Mouse (Mus musculus) lung, embryonic 15.5 days (tissue): Measurements from ENCODE around the gene AI593442. TPM values are rescaled to one million over a fixed set of nuclear protein-coding genes. Genes with fewer than 3 reads are reported as not detected.
A peak's percentile ranks its signal among the peaks of the same experiment; 100 is the strongest.

ENCODE experiments used
- ATAC-seq: fragments of 200-750 bp; cut with Nextera tagmentation; 2 replicates; pipeline ENCODE4 v1.8.0; 2017; ENCODE audit warnings: moderate number of reproducible peaks, borderline replicate concordance; ENCODE audit not compliant: low FRiP score, low TSS enrichment; ENCODE audit errors: extremely low read depth
- H3K27ac ChIP-seq: fragments of 300-500 bp; sonication (generic); 2 replicates; pipeline ENCODE4 v1.5.1; 2015; ENCODE audit warnings: moderate library complexity, mild to moderate bottlenecking, inconsistent platforms
- H3K27me3 ChIP-seq: fragments of 300-500 bp; sonication (generic); 2 replicates; pipeline ENCODE4 v1.6.1; 2015; ENCODE audit warnings: inconsistent platforms
- H3K36me3 ChIP-seq: fragments of 300-500 bp; sonication (generic); 2 replicates; pipeline ENCODE4 v1.6.1; 2015; ENCODE audit warnings: inconsistent platforms
- H3K4me1 ChIP-seq: fragments of 300-500 bp; sonication (generic); 2 replicates; pipeline ENCODE4 v1.6.1; 2015; ENCODE audit warnings: inconsistent platforms
- H3K4me2 ChIP-seq: fragments of 300-500 bp; sonication (generic); 2 replicates; pipeline ENCODE4 v1.6.1; 2015; ENCODE audit warnings: inconsistent platforms, mild to moderate bottlenecking, moderate library complexity
- H3K4me3 ChIP-seq: fragments of 300-500 bp; sonication (generic); 2 replicates; pipeline ENCODE4 v1.5.1; 2015; ENCODE audit warnings: mild to moderate bottlenecking, inconsistent platforms
- H3K9ac ChIP-seq: fragments of 300-500 bp; sonication (generic); 2 replicates; pipeline ENCODE4 v1.6.1; 2015; ENCODE audit warnings: inconsistent platforms
- H3K9me3 ChIP-seq: fragments of 300-500 bp; sonication (generic); 2 replicates; pipeline ENCODE4 v1.6.1; 2016; ENCODE audit warnings: inconsistent platforms
- WGBS: fragments of 180-500 bp; shearing (Covaris S2); methylation state at CpG from one replicate; pipeline ENCODE4 v1.1.7; 2015; 5-methylcytosine and 5-hydroxymethylcytosine counted together
- polyA plus RNA-seq: library from polyadenylated mRNA; unstranded; fragments of >200 nt; fragmentation: Nextera tagmentation; extraction: Ambion mirVana; gene quantifications from 2 replicates; pipeline ENCODE4 v1.2.1, GENCODE M21; 2015

The AI593442 gene
- polyA plus RNA-seq: 0.21 and 0.39 TPM in 2 replicates

GRCm38 (mm10) chr9:52679362-52679947 lies at the start of gene AI593442:
Gene AI593442 (minus strand): TSS chr9:52679780.
- H3K4me1 ChIP-seq: peaks cover 13% of the 10 kb centered on the region
- H3K36me3 ChIP-seq: no peaks in the 10 kb centered on the region
- H3K4me2 ChIP-seq: peak within 1 kb of the TSS; percentile 65
- H3K9ac ChIP-seq: no peak within 1 kb of the TSS; the same call in 1 of the 2 replicates
- H3K4me3 ChIP-seq: peak within 1 kb of the TSS; percentile 36
- WGBS: under 1% methylated on average over 26 of the region's 27 CpGs
- no peaks in the 10 kb centered on the region for H3K9me3 ChIP-seq
- peak; percentile 31; the same call in 1 of the 2 replicates for ATAC-seq
- H3K27me3 ChIP-seq: peaks cover 67% of the 10 kb centered on the region
- no peak within 1 kb of the TSS for H3K27ac ChIP-seq

- no peaks in the 10 kb centered on the region for H3K9me3 ChIP-seq
- H3K27ac ChIP-seq: no peak overlapping the region
- no peaks in the 10 kb centered on the region for H3K27me3 ChIP-seq
- H3K4me3 ChIP-seq: no peak overlapping the region
- ATAC-seq: no peak
- H3K4me2 ChIP-seq: no peak overlapping the region
- 49% methylated on average over 5 of the region's 5 CpGs for WGBS
- H3K9ac ChIP-seq: no peak overlapping the region
- H3K36me3 ChIP-seq: no peaks in the 10 kb centered on the region
- no peaks in the 10 kb centered on the region for H3K4me1 ChIP-seq
These were observed 49.2 kb upstream of the AI593442 start for GRCm38 (mm10) chr9:52728806-52729205.

GRCm38 (mm10) chr9:52722626-52723025 lies 43.0 kb upstream of the AI593442 start:
- no peak overlapping the region for H3K9ac ChIP-seq
- H3K36me3 ChIP-seq: no peaks in the 10 kb centered on the region
- no peaks in the 10 kb centered on the region for H3K9me3 ChIP-seq
- no peak overlapping the region for H3K4me2 ChIP-seq
- no peak overlapping the region for H3K4me3 ChIP-seq
- ATAC-seq: no peak
- H3K27me3 ChIP-seq: no peaks in the 10 kb centered on the region
- H3K4me1 ChIP-seq: no peaks in the 10 kb centered on the region
- 71% methylated on average over 1 of the region's 1 CpGs for WGBS
- no peak overlapping the region for H3K27ac ChIP-seq

GRCm38 (mm10) chr9:52719562-52719961 lies 40.0 kb upstream of the AI593442 start:
- no peaks in the 10 kb centered on the region for H3K36me3 ChIP-seq
- H3K4me3 ChIP-seq: no peak overlapping the region
- no peak overlapping the region for H3K4me2 ChIP-seq
- ATAC-seq: no peak
- no peaks in the 10 kb centered on the region for H3K4me1 ChIP-seq
- H3K27me3 ChIP-seq: no peaks in the 10 kb centered on the region
- H3K27ac ChIP-seq: no peak overlapping the region
- H3K9ac ChIP-seq: no peak overlapping the region
- 38% methylated on average over 2 of the region's 2 CpGs for WGBS
- no peaks in the 10 kb centered on the region for H3K9me3 ChIP-seq

- Histone ChIP-seq H3K4me3 (no peak overlapping the region), H3K27me3 (peaks cover 66% of the 10 kb centered on the region), H3K4me2 (no peak overlapping the region), H3K36me3 (no peaks in the 10 kb centered on the region), H3K27ac (no peak overlapping the region), H3K4me1 (peaks cover 13% of the 10 kb centered on the region), H3K9me3 (no peaks in the 10 kb centered on the region), H3K9ac (no peak overlapping the region)
- no peak for ATAC-seq
- 66% methylated on average over 5 of the region's 5 CpGs for WGBS
These were observed 456 bp upstream of the AI593442 start for GRCm38 (mm10) chr9:52680036-52680435.

GRCm38 (mm10) chr9:52678839-52679215 lies 753 bp downstream of the AI593442 start:
- Histone ChIP-seq H3K4me1 (peaks cover 13% of the 10 kb centered on the region), H3K27me3 (peaks cover 67% of the 10 kb centered on the region), H3K9ac (no peak overlapping the region), H3K36me3 (no peaks in the 10 kb centered on the region), H3K27ac (no peak overlapping the region), H3K4me2 (peak overlapping the region; percentile 65), H3K4me3 (peak overlapping the region; percentile 36), H3K9me3 (no peaks in the 10 kb centered on the region)
- no peak for ATAC-seq
- WGBS: 2% methylated on average over 10 of the region's 10 CpGs

- no peak for ATAC-seq
- H3K9ac ChIP-seq: no peak overlapping the region
- no peak overlapping the region for H3K27ac ChIP-seq
- no peaks in the 10 kb centered on the region for H3K9me3 ChIP-seq
- H3K27me3 ChIP-seq: peaks cover 67% of the 10 kb centered on the region
- H3K4me3 ChIP-seq: peak overlapping the region; percentile 36
- H3K36me3 ChIP-seq: no peaks in the 10 kb centered on the region
- peaks cover 13% of the 10 kb centered on the region for H3K4me1 ChIP-seq
- 2% methylated on average over 28 of the region's 28 CpGs for WGBS
- H3K4me2 ChIP-seq: peak overlapping the region; percentile 65
These were observed 1.3 kb downstream of the AI593442 start for GRCm38 (mm10) chr9:52678179-52678838.

- H3K36me3 ChIP-seq: no peaks in the 10 kb centered on the region
- no peak overlapping the region for H3K9ac ChIP-seq
- no peaks in the 10 kb centered on the region for H3K9me3 ChIP-seq
- ATAC-seq: no peak
- WGBS: 17% methylated on average over 4 of the region's 4 CpGs
- peaks cover 13% of the 10 kb centered on the region for H3K4me1 ChIP-seq
- no peak overlapping the region for H3K27ac ChIP-seq
- no peak overlapping the region for H3K4me2 ChIP-seq
- H3K4me3 ChIP-seq: no peak overlapping the region
- H3K27me3 ChIP-seq: peaks cover 61% of the 10 kb centered on the region
These were observed 3.0 kb downstream of the AI593442 start for GRCm38 (mm10) chr9:52676587-52676986.

- H3K9me3 ChIP-seq: no peaks in the 10 kb centered on the region
- 56% methylated on average over 3 of the region's 3 CpGs for WGBS
- H3K4me3 ChIP-seq: no peak overlapping the region
- no peaks in the 10 kb centered on the region for H3K36me3 ChIP-seq
- no peak overlapping the region for H3K4me2 ChIP-seq
- peaks cover 13% of the 10 kb centered on the region for H3K4me1 ChIP-seq
- H3K27ac ChIP-seq: no peak overlapping the region
- H3K9ac ChIP-seq: no peak overlapping the region
- peaks cover 55% of the 10 kb centered on the region for H3K27me3 ChIP-seq
- no peak for ATAC-seq
These were observed 3.6 kb downstream of the AI593442 start for GRCm38 (mm10) chr9:52675937-52676336.

- H3K27me3 ChIP-seq: no peaks in the 10 kb centered on the region
- no peak overlapping the region for H3K4me3 ChIP-seq
- no peaks in the 10 kb centered on the region for H3K36me3 ChIP-seq
- H3K4me1 ChIP-seq: no peaks in the 10 kb centered on the region
- no peaks in the 10 kb centered on the region for H3K9me3 ChIP-seq
- 56% methylated on average over 3 of the region's 3 CpGs for WGBS
- no peak overlapping the region for H3K4me2 ChIP-seq
- ATAC-seq: no peak
- H3K9ac ChIP-seq: no peak overlapping the region
- H3K27ac ChIP-seq: no peak overlapping the region
These were observed 18.2 kb downstream of the AI593442 start for GRCm38 (mm10) chr9:52661422-52661821.

GRCm38 (mm10) chr9:52650341-52650951 lies 29.1 kb downstream of the AI593442 start:
- no peak overlapping the region for H3K4me2 ChIP-seq
- H3K9me3 ChIP-seq: no peaks in the 10 kb centered on the region
- no peaks in the 10 kb centered on the region for H3K27me3 ChIP-seq
- peaks cover 13% of the 10 kb centered on the region for H3K4me1 ChIP-seq
- no peaks in the 10 kb centered on the region for H3K36me3 ChIP-seq
- no peak overlapping the region for H3K27ac ChIP-seq
- ATAC-seq: peak; percentile 90; the same call in 1 of the 2 replicates
- no peak overlapping the region for H3K9ac ChIP-seq
- no peak overlapping the region for H3K4me3 ChIP-seq
- WGBS: 38% methylated on average over 5 of the region's 5 CpGs

GRCm38 (mm10) chr9:52645312-52645711 lies 34.3 kb downstream of the AI593442 start:
- no peaks in the 10 kb centered on the region for H3K9me3 ChIP-seq
- H3K27me3 ChIP-seq: no peaks in the 10 kb centered on the region
- ATAC-seq: peak; percentile 65; the same call in 1 of the 2 replicates
- 43% methylated on average over 2 of the region's 2 CpGs for WGBS
- H3K9ac ChIP-seq: no peak overlapping the region
- no peak overlapping the region for H3K4me2 ChIP-seq
- H3K36me3 ChIP-seq: no peaks in the 10 kb centered on the region
- no peak overlapping the region for H3K27ac ChIP-seq
- no peak overlapping the region for H3K4me3 ChIP-seq
- peaks cover 7% of the 10 kb centered on the region for H3K4me1 ChIP-seq
